Mouse (Mus musculus) erythroblast, embryonic 14.5 days (primary cell): ENCODE results near the gene Gja3.
"Not testable (repeated sequence)": the region's sequence is repeated elsewhere in the genome, so short reads cannot be mapped to it uniquely, and the experiment has no call there.

Experiments
- GATA1 ChIP-seq: IDR thresholded peaks from 2 replicates; pipeline ENCODE4 v1.6.1; 2012; ENCODE audit warnings: low read length, inconsistent platforms, mixed read lengths
- TAL1 ChIP-seq: IDR thresholded peaks from 3 replicates; pipeline ENCODE4 v1.6.1; 2012; ENCODE audit warnings: low read length, inconsistent platforms, mixed read lengths

GRCm38 (mm10) chr14:57069906-57070305, 12.0 kb upstream of the Gja3 start:
- TF ChIP-seq GATA1, TAL1: not testable (repeated sequence)
